Mouse (Mus musculus) pancreas, adult 10 weeks (tissue): ENCODE results near the gene Dnajb5. TPM values are rescaled to one million over a fixed set of nuclear protein-coding genes. Genes with fewer than 3 reads are reported as not detected.

Source experiments
- polyA plus RNA-seq: library from polyadenylated mRNA; stranded (reverse); fragments of 350-450 nt; fragmentation: Illumina TruSeq; extraction: RNeasy Lipid Tissue Mini Kit (QIAGEN cat#74804); gene quantifications from one replicate; pipeline ENCODE4 v1.2.3, GENCODE M21; 2015; ENCODE audit warnings: low read depth, low replicate concordance; ENCODE audit not compliant: insufficient read depth

Dnajb5 gene
- 4.4 TPM for polyA plus RNA-seq

DNA sequence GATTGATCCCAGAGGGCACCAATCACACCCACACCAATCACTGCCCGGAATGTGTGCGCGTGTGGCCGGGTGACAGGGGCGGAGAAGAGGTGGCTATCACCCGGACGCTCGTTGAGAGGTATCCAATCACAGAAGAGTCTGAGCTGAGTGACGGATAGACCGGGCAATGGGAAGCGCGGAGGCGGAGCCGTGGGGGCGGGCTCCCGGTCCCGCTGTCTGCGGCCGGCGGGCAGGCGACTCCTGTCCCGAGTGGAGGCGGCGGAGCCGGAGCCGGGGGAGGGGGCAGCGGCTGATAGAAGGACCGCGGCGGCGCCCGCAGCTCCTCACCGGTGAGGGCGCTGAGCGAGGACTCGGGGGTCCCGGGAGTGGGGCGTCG, at the start of gene Dnajb5:
Dnajb5 (plus strand) TSS at position 139 of the 376 bp plus-strand sequence.

DNA sequence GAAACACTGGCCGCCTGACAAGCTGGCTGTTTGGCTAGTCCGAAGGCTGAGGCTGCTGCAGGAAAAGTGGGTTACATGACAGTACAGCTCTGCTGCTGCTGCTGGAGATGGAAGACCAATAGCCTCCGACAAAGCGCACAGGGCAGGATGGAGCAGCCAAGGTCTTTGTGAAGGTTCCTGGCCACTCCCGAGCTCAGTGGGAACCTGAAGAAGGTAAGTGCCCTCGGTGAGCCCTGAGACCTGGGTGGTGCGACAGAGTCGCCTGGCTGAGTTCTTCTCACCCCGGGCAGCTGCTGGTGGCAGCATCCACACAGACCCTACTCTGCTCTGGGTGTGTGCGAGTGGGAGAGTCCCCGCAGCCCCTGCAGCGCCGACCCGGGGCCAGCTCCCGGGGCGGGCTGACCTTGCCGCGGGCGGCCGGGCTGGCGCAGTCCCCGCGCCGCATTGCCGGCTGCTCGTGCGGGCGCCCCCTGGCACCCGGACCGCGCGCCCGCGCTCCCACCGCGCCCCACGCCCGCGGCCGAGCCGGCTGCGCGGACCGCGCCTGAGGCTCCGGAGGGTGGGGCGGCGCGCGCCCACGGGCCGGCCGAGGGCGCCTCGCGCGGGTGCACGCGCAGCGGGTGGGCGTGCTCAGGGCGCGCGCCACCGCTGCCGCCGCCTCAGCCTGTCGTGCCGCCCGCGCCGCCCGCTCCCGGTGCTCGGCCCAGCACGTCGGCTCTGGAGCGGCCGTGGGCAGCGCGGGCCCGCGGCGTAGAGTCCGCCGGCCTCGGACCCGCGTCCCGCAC, 32.8 kb upstream of the Dnajb5 start, which contains the start of gene Phf24:
Phf24 (plus strand) TSS at position 44 of the 785 bp plus-strand sequence.

DNA sequence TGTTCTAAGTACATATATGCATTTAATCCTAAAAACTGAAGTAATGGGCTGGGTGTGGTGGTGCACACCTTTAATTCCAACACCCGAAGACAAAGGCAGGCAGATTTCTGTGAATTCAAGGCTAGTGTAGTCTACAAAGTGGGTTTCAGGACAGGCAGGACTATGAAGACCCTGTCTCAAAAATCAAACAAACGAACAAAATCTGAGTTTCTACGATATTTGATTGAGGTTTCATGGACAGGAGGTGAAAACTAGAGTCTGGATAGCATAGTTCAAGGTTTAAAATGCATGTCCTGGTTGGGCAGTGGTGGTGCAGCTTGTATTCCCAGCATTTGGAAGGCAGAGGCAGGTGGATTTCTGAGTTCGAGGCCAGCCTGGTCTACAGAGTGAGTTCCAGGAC, 19.7 kb downstream of the Dnajb5 start, which contains the start of gene 1700022I11Rik:
1700022I11Rik (plus strand) TSS at position 301 of the 400 bp plus-strand sequence.

DNA sequence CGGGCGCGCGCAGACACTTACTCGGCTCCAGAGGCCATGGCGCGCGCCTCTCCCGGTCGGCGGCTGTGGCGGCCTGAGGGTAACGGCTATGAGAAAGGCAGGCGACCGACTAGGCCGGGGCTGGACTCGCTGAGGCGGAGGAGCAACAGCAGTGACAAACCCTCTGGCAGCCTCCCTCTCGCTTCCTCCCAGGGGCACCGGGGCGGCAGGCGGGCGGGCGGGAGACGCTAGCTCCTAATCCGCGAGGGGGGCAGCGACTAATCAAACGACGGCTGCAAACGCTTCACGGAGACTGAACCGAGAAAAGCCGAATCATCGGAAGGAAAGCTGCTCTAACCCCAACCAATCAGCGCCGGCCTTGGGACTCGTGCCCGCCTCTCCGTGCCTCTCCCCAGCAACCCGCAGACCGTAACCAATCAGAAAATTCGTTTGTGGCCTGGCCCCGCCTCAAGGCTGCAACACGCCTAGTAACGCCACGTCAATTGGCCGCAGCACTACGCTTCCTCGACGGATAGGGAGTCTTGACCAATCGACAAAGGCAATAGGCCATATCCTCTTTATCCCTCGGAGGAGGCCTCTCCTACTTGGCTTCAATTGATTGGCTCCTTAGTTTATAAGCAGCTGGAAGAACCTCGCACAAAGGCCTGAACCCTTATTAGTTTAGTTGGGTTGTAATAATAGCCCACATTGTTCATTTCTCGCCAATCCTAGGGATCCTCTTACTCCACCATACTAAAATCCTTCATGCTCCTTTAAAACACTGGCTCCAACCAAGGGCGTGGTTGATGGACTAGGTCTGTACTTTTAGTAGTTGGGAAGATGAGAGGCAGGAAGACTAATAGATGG, 50.8 kb downstream of the Dnajb5 start, which contains the start of gene Vcp:
Vcp (minus strand) TSS at position 367 of the 846 bp plus-strand sequence.

Other genes with a start within 250 kb of the Dnajb5 start
- not detected for gene 4930578G10Rik, start 214.3 kb upstream of the Dnajb5 start, polyA plus RNA-seq
- 5.0 TPM for gene Ccl19, start 193.2 kb upstream of the Dnajb5 start, polyA plus RNA-seq
- gene Ccl21a, start 175.8 kb upstream of the Dnajb5 start, polyA plus RNA-seq = 63.2 TPM
- not detected for gene Fam205a1, start 95.9 kb upstream of the Dnajb5 start, polyA plus RNA-seq
- gene Gm12394, start 93.0 kb upstream of the Dnajb5 start, polyA plus RNA-seq = not detected
- not detected for gene Fam205c, start 75.6 kb upstream of the Dnajb5 start, polyA plus RNA-seq
- gene Phf24, start 33.2 kb upstream of the Dnajb5 start, polyA plus RNA-seq = 0.63 TPM
- gene 1700022I11Rik, start 19.8 kb downstream of the Dnajb5 start, polyA plus RNA-seq = not detected
- gene Vcp, start 50.7 kb downstream of the Dnajb5 start, polyA plus RNA-seq = 46.2 TPM
- 1.2 TPM for gene Fancg, start 60.7 kb downstream of the Dnajb5 start, polyA plus RNA-seq
- gene Pigo, start 76.0 kb downstream of the Dnajb5 start, polyA plus RNA-seq = 11.2 TPM
- 13.3 TPM for gene Stoml2, start 81.9 kb downstream of the Dnajb5 start, polyA plus RNA-seq
- gene Fam214b, start 96.4 kb downstream of the Dnajb5 start, polyA plus RNA-seq = 8.0 TPM
- gene Unc13b, start 109.1 kb downstream of the Dnajb5 start, polyA plus RNA-seq = 12.0 TPM